Mouse (Mus musculus) testis, adult 10 weeks (tissue): ENCODE data around the gene Skp2. TPM values are rescaled to one million over a fixed set of nuclear protein-coding genes. Genes with fewer than 3 reads are reported as not detected.

Experiments
- polyA plus RNA-seq: library from polyadenylated mRNA; stranded (reverse); fragments of 350-450 nt; fragmentation: Illumina TruSeq; extraction: RNeasy Lipid Tissue Mini Kit (QIAGEN cat#74804); gene quantifications from one replicate; pipeline ENCODE4 v1.2.3, GENCODE M21; 2014; ENCODE audit warnings: low read depth, low replicate concordance

Gene Skp2
- 173 TPM for polyA plus RNA-seq

DNA sequence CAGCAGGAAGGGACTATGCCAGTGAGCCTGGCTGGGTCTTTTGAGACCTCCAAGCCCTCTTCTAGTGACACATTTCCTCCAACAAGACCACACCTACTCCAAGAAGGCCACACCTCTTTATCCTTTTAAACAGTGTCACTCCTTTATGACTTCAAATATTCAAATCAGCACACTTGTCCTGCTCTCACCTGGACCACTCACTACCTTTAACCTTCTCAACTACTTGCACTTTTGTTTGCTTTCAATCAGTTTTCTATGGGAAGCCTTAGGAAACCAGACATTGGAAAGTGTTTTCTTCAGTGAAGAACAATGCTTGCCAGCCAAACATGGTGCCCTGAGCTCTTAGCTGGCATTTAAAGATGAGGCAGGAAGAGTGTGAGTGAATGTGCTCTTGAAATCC is at the start of gene Skp2:
TSS of gene Skp2 (minus strand) at position 101 of the 400 bp plus-strand sequence.

DNA sequence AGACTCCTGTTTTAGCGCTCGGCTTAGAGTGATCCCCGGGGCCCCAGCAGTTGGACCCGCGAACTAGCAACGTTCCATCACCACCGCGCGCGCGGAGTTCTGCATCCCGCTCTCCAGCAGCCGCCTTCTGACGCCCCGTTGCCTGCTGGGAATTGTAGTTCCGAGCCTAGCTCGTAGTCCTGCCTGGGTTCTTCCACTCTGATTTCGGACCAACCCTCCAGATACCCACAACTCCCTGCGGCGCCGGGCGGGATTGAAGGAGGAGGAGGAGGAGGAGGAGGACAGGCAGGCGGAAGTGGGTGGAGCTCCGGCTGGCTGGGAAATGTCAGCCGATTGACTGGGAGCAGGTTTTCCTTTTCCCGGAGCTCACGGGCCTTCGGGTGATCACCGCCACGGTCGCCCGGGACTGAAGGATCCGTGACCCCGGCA is 15.0 kb downstream of the Skp2 start, which contains the start of gene Lmbrd2:
TSS of gene Lmbrd2 (plus strand) at position 299 of the 429 bp plus-strand sequence.

DNA sequence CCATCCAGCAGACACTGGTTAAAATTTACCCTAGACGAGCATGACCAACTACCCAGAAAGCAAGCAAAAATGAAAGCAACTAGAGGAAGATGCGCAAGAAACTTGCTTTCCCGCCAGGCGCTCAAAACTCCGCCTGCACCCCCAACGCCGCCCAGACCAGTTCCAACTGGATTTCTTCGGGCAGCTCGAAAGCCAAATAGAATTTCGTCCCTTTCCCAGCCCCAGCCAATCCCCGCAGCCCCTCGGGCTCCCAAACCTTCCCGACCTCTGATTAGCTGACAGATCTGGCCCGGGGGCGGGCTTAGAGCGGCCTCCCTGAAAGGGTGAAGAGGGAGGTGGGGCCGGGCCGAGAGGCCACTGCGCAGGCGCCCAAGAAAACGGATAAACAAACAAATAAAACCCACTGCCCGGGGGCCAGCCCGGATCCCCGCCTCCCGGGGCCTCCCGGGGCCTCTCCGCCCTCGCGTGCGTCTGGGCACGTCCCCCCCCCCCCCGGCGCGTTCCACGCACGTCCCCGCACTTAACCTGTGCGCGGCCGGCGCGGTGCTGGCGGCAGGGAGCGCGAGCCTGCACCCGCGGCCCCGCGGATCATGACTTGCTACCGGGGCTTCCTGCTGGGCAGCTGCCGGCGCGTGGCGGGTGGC is 84.2 kb downstream of the Skp2 start, which contains the start of gene Nadk2:
TSS of gene Nadk2 (plus strand) at position 349 of the 644 bp plus-strand sequence.

Other genes starting within 250 kb of the Skp2 start
- 0.08 TPM for gene Ranbp3l, start 187.5 kb downstream of the Skp2 start, polyA plus RNA-seq
- 43.5 TPM for gene Nadk2, start 84.2 kb downstream of the Skp2 start, polyA plus RNA-seq
- gene Lmbrd2, start 14.9 kb downstream of the Skp2 start, polyA plus RNA-seq, result 108 TPM
- gene Ugt3a1, start 121.5 kb upstream of the Skp2 start, polyA plus RNA-seq, result 0.14 TPM
- gene Ugt3a2, start 180.1 kb upstream of the Skp2 start, polyA plus RNA-seq, result 1.7 TPM